Mouse (Mus musculus): ENCODE results near the gene Nemp1. TPM values are rescaled to one million over a fixed set of nuclear protein-coding genes. Genes with fewer than 3 reads are reported as not detected.
A peak's percentile ranks its signal among the peaks of the same experiment; 100 is the strongest.

The Nemp1 gene
- polyA plus RNA-seq (2014; fragmentation: Nextera tagmentation; extraction: Ambion mirVana) = 11.2 and 13.2 TPM in 2 replicates

GRCm38 (mm10) chr10:127666501-127667268 lies at the start of gene Nemp1:
Nemp1 (plus strand) TSS chr10:127666901.
- DNase-seq = peak; percentile 88
- Histone ChIP-seq H3K27ac (ENCODE audit: low read depth) (peak within 1 kb of the TSS; percentile 98), H3K9ac (peak within 1 kb of the TSS; percentile 77), H3K27me3 (ENCODE audit: insufficient read depth, low read length) (no peaks in the 10 kb centered on the region), H3K4me2 (peak within 1 kb of the TSS; percentile 88), H3K4me3 (ENCODE audit: low read depth, low read length) (peak within 1 kb of the TSS; percentile 75), H3K36me3 (ENCODE audit: insufficient read depth) (peaks cover 27% of the 10 kb centered on the region), H3K9me3 (ENCODE audit: low read depth, low read length) (no peaks in the 10 kb centered on the region), H3K4me1 (ENCODE audit: insufficient read depth) (peaks cover 32% of the 10 kb centered on the region)
- under 1% methylated on average over 72 of the region's 73 CpGs for WGBS
- no peak for TF ChIP-seq CTCF (IDR thresholded peaks at IDR 0.05; ENCODE audit: low read depth)
- ATAC-seq (ENCODE audit: insufficient read depth) = peak; percentile 69

DNA sequence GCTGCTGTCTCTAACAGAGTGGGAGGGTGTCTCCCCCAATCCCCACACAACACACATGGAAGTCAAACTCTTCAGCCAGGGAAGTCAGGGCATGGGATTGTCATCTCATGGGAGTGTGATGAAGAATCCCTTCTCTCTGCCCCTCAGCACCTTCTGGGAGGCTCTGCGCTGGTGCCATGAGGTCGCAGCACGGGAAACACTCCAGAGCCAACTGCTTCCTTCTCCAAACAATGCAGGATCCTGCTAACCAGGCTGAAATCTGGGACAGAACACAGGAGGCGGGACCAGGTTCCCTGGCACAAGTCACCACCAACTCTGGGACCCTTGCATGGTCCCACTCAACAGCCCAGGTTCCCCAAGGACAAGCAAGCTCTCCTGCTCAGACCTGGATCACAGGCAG lies 49.4 kb upstream of the Nemp1 start:
- Histone ChIP-seq H3K9me3 (ENCODE audit: low read depth, low read length) (no peaks in the 10 kb centered on the region), H3K4me1 (ENCODE audit: insufficient read depth) (peaks cover 46% of the 10 kb centered on the region), H3K4me2 (peak overlapping the region; percentile 96), H3K9ac (no peak overlapping the region), H3K27ac (ENCODE audit: low read depth) (peak overlapping the region; percentile 3; the same call in 1 of the 2 replicates), H3K36me3 (ENCODE audit: insufficient read depth) (peaks cover 14% of the 10 kb centered on the region; the same call in 1 of the 2 replicates), H3K4me3 (ENCODE audit: low read depth, low read length) (no peak overlapping the region), H3K27me3 (ENCODE audit: insufficient read depth, low read length) (no peaks in the 10 kb centered on the region)
- ATAC-seq (ENCODE audit: insufficient read depth) (no peak), DNase-seq (no peak)
- no peak for TF ChIP-seq CTCF (IDR thresholded peaks at IDR 0.05; ENCODE audit: low read depth)
- 30% methylated on average over 4 of the region's 4 CpGs for WGBS

DNA sequence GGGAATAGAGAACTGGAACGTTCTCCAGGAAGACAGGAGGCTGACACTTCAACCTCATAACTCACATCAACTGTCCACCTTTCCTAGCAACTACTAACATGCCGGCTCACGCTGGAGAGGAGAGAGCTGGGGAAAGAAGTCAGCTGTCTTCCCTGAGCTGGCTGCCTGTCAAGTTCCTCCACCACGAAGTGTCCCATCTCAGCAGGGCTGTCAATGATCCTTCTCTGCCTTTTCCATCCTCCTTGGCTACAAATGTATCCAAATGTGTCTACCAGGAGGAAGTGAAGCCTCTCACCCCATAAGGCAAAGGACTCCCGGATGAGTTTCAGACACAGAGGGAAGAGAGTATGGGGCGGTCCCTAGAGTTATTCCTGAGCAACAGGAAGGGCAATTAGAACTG lies 48.5 kb upstream of the Nemp1 start:
- Histone ChIP-seq H3K9me3 (ENCODE audit: low read depth, low read length) (no peaks in the 10 kb centered on the region), H3K27me3 (ENCODE audit: insufficient read depth, low read length) (no peaks in the 10 kb centered on the region), H3K9ac (no peak overlapping the region), H3K27ac (ENCODE audit: low read depth) (peak overlapping the region; percentile 97; the same call in 1 of the 2 replicates), H3K36me3 (ENCODE audit: insufficient read depth) (peaks cover 5% of the 10 kb centered on the region; the same call in 1 of the 2 replicates), H3K4me3 (ENCODE audit: low read depth, low read length) (peak overlapping the region; percentile 72; the same call in 1 of the 2 replicates), H3K4me1 (ENCODE audit: insufficient read depth) (peaks cover 46% of the 10 kb centered on the region), H3K4me2 (peak overlapping the region; percentile 96)
- ATAC-seq (ENCODE audit: insufficient read depth) (no peak), DNase-seq (peak; percentile 79)
- no peak for TF ChIP-seq CTCF (IDR thresholded peaks at IDR 0.05; ENCODE audit: low read depth)
- WGBS = 14% methylated on average over 6 of the region's 6 CpGs

DNA sequence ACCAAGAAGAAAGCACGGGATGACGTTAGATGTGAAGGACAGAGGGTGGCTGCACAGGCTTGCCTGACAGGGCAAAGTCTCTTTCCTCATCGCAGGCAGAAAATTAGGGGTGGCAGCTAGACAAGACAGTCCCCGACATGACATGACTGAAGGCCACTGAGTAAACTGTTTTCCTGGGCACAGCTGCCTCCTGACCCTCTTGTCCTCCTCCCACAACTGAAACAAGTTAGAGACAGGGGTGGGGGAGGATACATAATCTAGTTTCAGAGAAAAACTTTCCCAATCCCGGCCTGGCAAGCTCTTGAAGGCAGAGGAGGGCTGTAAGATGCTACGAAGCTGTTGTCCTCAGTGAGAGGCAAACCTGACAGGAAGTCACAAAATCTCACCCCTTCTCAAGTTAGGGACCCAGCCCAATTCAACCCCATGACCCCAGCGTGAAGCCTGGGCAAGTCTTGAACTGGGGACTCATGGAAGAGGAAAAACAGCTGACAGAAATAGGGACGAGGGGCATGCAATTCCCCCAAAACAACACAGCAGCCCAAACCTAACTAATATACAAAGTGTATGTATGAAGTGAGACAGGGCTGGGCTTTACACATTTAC lies 47.5 kb upstream of the Nemp1 start:
- Histone ChIP-seq H3K4me1 (ENCODE audit: insufficient read depth) (peaks cover 40% of the 10 kb centered on the region), H3K9ac (peak overlapping the region; percentile 74), H3K9me3 (ENCODE audit: low read depth, low read length) (no peaks in the 10 kb centered on the region), H3K27me3 (ENCODE audit: insufficient read depth, low read length) (no peaks in the 10 kb centered on the region), H3K36me3 (ENCODE audit: insufficient read depth) (no peaks in the 10 kb centered on the region), H3K4me3 (ENCODE audit: low read depth, low read length) (peak overlapping the region; percentile 72), H3K27ac (ENCODE audit: low read depth) (peak overlapping the region; percentile 97; the same call in 1 of the 2 replicates), H3K4me2 (peak overlapping the region; percentile 96)
- no peak for TF ChIP-seq CTCF (IDR thresholded peaks at IDR 0.05; ENCODE audit: low read depth)
- DNase-seq (peak; percentile 37), ATAC-seq (ENCODE audit: insufficient read depth) (no peak)
- WGBS = 12% methylated on average over 8 of the region's 8 CpGs

- peaks cover 33% of the 10 kb centered on the region for H3K4me1 ChIP-seq (ENCODE audit: insufficient read depth)
- H3K27ac ChIP-seq (ENCODE audit: low read depth) = peak overlapping the region; percentile 97
- no peaks in the 10 kb centered on the region for H3K36me3 ChIP-seq (ENCODE audit: insufficient read depth)
- ATAC-seq (ENCODE audit: insufficient read depth) (no peak), DNase-seq (peak; percentile 66)
- TF ChIP-seq CTCF (IDR thresholded peaks at IDR 0.05; ENCODE audit: low read depth) = no peak
- under 1% methylated on average over 12 of the region's 12 CpGs for WGBS
- peak overlapping the region; percentile 74 for H3K9ac ChIP-seq
- H3K4me2 ChIP-seq = peak overlapping the region; percentile 96
- H3K4me3 ChIP-seq (ENCODE audit: low read depth, low read length) = peak overlapping the region; percentile 72
- H3K9me3 ChIP-seq (ENCODE audit: low read depth, low read length) = no peaks in the 10 kb centered on the region
- no peaks in the 10 kb centered on the region for H3K27me3 ChIP-seq (ENCODE audit: insufficient read depth, low read length)
Measured at GRCm38 (mm10) chr10:127619941-127620405, 46.7 kb upstream of the Nemp1 start.

DNA sequence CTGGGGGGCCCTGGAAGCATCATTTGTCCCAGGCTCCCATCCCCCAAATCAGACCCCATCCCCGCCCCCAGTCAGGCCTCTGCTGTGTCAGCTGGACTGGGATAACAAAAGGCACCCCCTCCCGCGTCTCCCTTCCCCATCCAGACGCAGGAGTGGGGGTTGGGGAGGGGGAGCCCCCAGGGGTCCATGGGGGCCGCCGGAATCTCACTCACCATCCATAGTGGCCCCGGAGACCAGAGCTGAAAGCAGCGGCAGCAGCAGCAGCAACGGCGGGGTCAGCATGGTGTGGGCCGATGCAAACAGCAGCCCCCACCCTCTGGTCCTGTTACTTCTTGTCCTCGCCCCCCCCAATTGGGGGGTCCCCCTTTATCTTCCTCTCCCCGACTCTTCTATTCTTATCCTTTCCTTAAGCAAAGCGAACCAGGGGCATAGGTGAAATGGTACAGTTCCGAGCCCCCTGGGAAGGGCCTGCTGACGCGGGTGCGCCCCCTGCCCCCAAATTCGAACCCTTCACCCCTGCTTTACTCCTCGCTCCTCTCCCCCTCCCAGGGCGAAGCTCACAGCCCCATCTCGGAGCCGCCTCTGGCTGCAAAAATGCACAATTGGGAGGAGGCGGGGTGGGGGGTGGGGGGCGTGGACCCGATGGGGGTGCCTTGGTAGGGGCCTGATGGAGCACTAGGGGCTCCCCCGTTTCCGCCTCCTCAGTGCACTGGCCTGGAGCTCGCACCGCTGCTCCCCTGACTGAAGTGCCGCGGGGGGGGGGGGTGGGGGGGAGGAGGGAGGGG lies 46.1 kb upstream of the Nemp1 start, which contains the start of gene Lrp1:
Lrp1 (minus strand) TSS at position 743 of the 785 bp plus-strand sequence.
- H3K4me3 ChIP-seq (ENCODE audit: low read depth, low read length) = peak within 1 kb of the TSS; percentile 72
- H3K4me2 ChIP-seq = peak within 1 kb of the TSS; percentile 96
- ATAC-seq (ENCODE audit: insufficient read depth) = peak; percentile 72
- under 1% methylated on average over 26 of the region's 32 CpGs for WGBS
- 0 out of 2 replicates have a peak, but pooled peaks have one; percentile 17 for TF ChIP-seq CTCF (IDR thresholded peaks at IDR 0.05; ENCODE audit: low read depth)
- H3K4me1 ChIP-seq (ENCODE audit: insufficient read depth) = peaks cover 26% of the 10 kb centered on the region
- no peaks in the 10 kb centered on the region for H3K27me3 ChIP-seq (ENCODE audit: insufficient read depth, low read length)
- peak within 1 kb of the TSS; percentile 74 for H3K9ac ChIP-seq
- no peaks in the 10 kb centered on the region for H3K9me3 ChIP-seq (ENCODE audit: low read depth, low read length)
- H3K27ac ChIP-seq (ENCODE audit: low read depth) = peak within 1 kb of the TSS; percentile 97
- H3K36me3 ChIP-seq (ENCODE audit: insufficient read depth) = no peaks in the 10 kb centered on the region
- peak; percentile 64 for DNase-seq

Measured in lung, embryonic 14.5 days (tissue).